Mouse (Mus musculus) cerebellum, adult 18-20 months (tissue): Measurements from ENCODE around the gene Alg11.

Source experiments
- DNase-seq, 2 experiments: peaks; one replicate each; pipeline ENCODE4 v3.0.0; 2021

Alg11 gene

DNA sequence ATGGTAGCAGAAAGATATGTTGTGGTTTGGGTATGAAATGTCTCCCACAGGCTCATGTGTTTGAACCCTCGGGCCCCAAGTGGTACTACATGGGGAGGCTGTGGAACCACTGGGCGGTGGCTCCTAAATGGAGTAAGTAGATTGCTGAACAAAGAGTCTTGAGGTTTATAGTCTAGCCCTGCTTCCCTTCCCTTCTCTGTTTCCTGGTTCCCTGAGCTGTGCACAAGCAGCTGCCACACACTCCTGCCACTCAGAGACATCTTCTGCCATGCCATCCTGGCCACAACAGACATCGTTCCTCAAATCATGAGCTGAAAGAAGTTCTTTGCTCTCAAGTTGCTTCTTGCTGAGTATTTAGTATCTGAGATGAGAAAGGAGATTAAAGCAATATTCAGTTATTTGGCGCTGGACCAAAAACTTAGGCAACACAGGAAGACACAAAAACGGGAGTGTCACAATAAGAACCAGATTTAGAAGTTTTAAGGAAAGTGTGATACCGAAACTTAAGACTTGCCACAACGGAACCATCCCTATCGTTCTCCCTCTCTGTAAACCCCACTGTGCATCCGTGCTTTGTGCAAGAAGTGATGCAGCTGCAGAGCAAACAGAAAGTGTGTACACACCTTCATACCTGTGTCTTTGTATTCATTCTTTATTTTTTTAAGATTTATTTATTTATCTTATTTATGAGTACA lies 18.9 kb downstream of the Alg11 start:
- DNase-seq = no peak

GRCm38 (mm10) chr8:22089226-22089625 lies 28.7 kb downstream of the Alg11 start:
- DNase-seq = no peak

- no peak for DNase-seq
Observed at GRCm38 (mm10) chr8:22091568-22091967, 31.0 kb downstream of the Alg11 start.

DNA sequence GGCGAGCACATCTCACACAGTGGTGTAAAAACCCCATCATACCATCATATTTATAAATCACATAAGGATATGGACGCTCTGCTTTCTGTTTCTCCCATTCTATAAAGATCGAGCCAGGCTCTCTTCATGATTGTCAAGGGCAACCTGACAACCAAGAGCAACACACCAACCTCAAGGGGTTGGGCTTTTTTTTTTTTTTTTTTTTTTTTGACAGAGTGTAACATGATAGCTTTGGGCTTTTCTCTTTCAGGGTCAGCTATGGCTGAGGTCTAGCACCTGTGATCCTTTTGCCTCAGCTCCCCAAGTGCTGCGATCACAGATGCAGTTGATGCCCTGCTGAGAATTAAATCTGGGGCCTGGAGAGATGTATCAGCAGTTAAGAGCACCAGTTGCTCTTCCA lies 46.5 kb downstream of the Alg11 start:
- no peak for DNase-seq
